Mouse (Mus musculus): ENCODE measurements around the gene Hpn.

The Hpn gene

GRCm38 (mm10) chr7:31115182-31115581 lies at the start of gene Hpn:
Gene Hpn (minus strand): TSS chr7:31115290.
- no peak for DNase-seq

- DNase-seq, result no peak
Measured at GRCm38 (mm10) chr7:31164748-31165147, 49.7 kb upstream of the Hpn start.

DNA sequence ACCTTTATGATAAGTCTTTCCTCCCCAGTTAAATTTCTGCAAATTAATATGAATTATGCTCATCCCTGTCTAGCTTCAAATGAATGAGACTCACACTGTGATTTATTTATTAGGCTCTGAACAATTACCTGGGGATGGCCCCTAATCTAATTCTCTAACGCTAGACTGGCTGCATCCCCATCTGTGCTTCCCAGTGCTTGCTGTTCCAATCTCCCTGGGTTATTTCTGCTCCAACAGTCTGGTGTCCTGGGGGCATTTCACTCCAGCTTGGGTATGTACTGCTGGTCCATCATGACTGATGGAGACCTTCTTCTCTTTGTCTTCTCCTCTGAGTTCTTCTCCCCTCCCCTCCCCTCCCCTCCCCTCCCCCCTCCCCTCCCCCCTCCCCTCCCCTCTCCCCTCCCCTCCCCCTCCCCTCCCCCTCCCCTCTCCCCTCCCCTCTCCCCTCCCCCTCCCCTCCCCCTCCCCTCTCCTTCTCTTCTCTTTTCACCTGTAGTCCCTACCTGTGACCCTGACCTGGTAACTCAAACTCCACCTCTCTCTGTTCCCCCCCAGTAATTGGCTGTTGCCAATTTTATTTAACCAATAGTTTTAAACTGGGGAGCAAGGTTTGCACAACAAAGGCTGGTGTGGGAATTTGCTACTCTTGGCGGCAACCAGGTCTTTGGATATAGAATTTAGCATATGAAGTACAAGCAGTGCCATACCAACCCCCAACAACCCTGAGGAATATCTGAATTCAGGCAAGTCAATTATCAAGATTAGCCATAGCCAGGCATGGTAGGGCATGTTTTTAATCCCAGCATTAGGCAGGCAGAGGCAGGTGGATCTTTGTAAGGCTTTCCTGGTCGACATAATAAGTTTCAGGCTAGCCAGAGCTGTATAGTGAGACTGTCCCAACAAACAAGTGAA lies 48.8 kb upstream of the Hpn start:
- DNase-seq, result no peak

DNA sequence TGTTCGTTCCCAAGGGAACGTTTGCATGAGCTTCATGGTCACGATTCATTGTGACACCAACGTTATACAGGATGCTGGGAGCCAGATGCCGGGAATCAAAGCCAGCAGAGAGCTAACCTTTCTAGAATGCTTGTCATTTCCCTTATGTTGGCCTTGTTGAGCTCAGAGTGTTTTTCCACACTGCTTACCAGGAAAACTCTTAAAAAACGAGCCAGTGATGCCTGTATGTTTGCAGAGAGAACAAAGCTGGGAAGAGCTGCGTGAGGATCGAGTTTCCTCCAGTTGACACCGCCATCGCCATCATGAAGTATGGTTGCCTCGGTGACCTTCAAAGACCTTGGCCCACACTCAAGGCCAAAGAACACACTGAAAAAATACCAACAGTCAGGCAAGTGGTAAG lies 47.2 kb upstream of the Hpn start:
- no peak for DNase-seq

DNA sequence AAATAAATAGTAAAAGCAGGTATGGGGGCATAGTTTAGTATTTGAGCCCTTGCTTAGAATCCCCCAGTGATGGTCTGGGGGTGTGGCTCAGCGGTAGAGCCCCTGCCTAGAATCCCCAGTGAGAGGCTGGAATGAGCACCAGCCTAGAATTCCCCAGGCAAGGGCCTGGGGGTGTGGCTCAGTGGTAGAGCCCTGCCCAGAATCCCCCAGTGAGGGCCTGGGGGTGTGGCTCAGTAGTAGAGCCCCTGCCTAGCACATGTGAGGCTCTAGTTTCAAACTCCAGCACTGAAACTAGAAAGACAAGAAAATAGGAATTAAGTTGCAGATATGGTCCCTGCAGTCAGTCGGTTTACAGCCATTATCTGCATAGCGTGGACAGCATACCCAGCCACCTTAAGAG lies 46.7 kb upstream of the Hpn start:
- no peak for DNase-seq

- no peak for DNase-seq
Measured at GRCm38 (mm10) chr7:31161246-31161645, 46.2 kb upstream of the Hpn start.

- DNase-seq, result no peak
Measured at GRCm38 (mm10) chr7:31160763-31161162, 45.7 kb upstream of the Hpn start.

DNA sequence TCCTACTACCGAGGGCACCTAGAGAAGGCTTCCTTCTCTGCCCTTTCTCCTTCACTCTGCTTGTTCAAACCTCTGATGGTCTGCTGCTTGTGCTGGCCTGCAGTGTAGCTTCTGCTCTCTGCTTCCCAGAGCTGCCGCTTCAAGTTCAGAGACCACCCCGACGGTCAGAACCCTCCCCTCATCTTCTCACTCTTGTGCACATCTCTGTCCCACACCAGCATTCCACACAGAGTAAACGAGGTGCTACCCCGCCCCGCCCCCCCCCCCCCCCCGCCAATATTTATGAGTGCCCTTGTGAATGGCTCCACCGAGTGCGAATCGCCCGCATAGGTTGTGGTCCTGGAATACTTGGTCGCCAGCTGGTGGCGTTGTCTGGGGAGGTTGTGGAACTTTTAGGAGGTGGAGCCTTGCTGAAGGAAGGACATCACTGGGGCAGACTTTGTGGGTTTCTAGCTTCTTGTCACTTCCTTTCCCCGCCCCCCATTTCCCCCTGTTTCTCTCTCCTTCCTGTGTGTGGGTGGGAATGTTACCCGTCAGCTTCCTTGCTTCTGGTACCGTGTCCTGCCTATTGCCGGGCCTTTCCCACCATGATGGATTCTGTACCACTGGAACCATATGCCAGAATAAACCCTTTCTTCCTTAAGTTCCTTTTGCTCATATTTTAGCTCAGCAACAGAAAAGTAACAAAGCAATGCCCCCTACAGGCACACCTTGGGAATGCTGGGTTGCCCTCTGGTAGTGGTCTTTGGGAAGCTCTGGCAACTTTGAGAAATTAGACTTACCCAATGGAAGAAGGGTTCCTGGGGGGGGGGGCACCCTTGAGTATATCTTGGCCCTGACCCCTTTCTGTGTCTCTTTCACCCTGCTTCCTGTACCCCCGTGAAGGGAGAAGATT lies 41.2 kb upstream of the Hpn start:
- peak; percentile 58 to 62 for DNase-seq

GRCm38 (mm10) chr7:31155296-31156033 lies 40.4 kb upstream of the Hpn start, which contains the start of gene Gramd1a:
Gene Gramd1a (minus strand): TSS chr7:31155896.
- no peak for DNase-seq

DNA sequence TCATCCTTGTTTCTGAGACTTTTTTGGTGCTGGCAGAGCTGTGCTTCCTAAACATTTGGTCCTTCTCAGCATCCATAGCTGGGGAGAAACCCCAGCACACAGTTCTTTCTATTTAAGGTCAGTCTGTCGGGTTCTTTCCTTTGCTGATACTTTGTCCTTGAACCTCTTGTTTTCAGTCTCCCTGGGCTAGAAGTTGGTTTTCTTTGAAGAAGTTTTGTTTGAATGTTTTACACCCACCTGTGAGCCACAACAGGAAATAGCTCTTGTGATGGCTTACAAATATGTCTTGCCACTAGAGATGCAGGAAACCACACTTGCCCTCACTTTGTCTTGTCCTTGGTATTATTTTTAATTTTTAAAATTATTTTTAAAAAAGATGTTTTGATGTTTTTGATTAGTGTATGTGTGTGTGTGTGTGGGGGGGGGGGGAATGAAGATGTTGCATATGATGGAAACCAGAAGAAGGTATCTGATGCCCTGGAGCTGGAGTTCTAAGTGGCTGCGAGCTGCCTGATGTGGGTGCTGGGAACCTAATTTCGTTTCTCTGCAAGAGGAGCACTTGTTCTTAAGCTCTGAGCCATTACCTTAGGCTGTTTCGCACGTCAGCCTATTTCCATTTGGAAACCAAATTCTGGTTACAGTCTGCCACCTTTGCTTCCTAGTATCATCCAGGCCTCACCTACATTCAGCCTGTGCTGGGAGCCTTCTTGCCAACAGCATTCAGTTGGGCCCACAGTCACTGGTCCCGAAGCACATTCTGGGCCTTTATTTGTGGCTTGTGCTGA lies 38.6 kb upstream of the Hpn start:
- no peak for DNase-seq

- DNase-seq, result peak; percentile 63 to 71
Measured at GRCm38 (mm10) chr7:31151301-31152241, 36.5 kb upstream of the Hpn start.

DNA sequence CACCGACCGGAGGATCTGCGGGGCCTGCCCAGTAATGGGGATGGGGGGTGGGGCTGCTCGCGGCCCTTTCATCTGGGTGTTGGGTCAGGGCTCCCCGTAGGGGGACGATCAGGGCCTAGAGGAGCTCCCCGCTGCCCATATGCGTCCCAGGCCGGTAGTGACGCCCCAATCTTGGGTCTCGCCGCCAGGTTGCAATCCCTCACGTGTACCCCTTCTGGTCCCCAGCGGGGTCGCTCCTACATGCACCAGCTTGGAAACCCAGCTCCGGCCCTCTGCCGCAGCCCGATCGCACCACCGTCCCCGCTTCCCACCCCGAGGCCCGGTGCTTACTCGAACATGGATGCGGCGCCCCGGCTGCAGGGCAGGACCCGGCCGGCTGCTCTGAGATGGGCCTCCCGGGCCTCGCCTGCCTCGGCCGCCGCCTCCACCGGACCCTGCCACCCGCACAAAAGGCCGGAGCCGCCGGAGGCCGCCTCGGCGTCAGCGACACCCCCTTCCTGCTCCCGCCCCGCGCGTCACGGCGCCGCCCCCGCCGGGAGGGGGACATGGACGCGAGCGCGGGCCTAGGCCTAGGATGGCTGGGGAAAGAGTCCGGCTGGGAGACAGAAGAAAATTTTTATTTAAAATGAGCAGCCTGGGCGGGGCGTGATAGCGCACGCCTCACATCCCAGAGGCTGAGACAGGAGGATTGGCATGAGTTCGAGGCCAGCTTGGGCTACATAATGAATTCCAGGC lies 35.6 kb upstream of the Hpn start:
- peak; percentile 83 to 91 for DNase-seq

GRCm38 (mm10) chr7:31149751-31150565 lies 34.9 kb upstream of the Hpn start:
- DNase-seq, result no peak

GRCm38 (mm10) chr7:31149271-31149670 lies 34.2 kb upstream of the Hpn start:
- DNase-seq, result no peak

DNA sequence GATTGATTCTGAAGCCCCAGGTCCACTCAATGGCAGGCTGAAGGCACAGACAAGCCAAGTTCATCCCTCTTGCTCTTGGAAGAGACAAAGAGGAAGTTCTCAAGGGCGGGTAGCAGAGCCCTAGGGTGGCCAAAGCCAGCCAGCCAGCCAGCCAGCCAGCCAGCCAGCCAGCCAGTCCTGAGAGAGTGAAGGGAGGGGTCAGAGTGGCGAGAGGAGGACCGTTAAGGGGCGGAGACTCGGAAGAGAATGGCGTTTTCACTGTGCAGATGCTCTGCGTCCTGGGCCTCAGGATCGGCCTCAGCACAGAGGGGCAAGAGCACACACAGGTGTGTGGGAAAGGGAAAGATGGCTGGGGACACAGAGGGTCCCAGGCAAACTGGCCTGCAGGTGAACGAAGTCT lies 33.7 kb upstream of the Hpn start:
- peak; percentile 58 to 63 for DNase-seq

DNA sequence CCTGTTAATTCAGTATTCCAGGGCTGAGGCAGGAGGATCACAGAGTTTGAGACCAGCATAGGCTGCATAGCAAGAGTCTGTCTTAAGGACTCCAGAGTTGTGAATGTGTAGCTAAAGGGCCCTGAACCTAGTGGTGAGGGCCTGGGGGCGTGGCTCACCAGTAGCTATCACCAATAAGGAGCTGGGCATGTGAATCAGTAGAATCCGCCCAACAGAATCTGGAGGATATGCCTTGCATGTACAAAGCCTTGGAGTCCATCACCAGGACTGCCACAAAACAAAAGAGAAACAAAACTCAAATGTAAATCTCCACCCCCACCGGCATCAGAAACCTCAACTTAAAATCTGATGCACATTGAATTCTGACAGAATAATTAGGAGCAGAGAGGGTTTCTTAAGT lies 33.0 kb upstream of the Hpn start:
- no peak for DNase-seq

DNA sequence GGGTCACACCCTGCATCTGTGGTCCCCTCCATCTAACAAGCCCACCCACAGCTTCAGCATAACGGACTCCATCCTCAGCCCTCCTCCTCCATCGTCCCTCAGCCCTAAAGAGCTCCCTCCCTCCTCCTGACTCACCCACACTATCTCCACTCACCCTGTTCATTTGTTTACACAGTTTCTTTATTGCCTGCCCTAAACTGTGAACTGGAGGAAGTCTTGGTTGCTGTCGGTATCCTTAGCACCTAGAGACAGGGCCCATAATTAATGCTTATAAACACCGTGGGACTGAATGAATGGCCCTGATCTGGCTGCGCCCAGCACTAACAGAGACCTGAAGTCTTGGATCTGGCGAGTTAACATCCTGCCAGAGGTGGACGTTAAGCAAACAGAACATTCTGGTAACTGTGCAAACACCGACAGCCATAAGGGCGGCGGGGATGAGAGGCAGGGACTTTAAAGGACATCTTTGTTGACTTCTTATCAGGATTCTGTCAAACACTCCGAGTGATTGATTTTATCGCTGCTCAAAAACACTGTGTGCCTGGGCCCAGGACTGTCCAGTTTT lies 30.6 kb upstream of the Hpn start:
- DNase-seq, result no peak

GRCm38 (mm10) chr7:31144886-31145285 lies 29.8 kb upstream of the Hpn start:
- no peak for DNase-seq

- DNase-seq, result no peak
Measured at GRCm38 (mm10) chr7:31140941-31141340, 25.9 kb upstream of the Hpn start.
